Mouse (Mus musculus) ovary, postnatal 14 days (tissue): ENCODE results near the gene Arfgap3.
"Not testable (repeated sequence)": the region's sequence is repeated elsewhere in the genome, so short reads cannot be mapped to it uniquely, and the experiment has no call there.

Experiments
- DNase-seq: peaks from one replicate; pipeline ENCODE4 v3.0.0; 2022; ENCODE audit warnings: low spot score

The Arfgap3 gene

DNA sequence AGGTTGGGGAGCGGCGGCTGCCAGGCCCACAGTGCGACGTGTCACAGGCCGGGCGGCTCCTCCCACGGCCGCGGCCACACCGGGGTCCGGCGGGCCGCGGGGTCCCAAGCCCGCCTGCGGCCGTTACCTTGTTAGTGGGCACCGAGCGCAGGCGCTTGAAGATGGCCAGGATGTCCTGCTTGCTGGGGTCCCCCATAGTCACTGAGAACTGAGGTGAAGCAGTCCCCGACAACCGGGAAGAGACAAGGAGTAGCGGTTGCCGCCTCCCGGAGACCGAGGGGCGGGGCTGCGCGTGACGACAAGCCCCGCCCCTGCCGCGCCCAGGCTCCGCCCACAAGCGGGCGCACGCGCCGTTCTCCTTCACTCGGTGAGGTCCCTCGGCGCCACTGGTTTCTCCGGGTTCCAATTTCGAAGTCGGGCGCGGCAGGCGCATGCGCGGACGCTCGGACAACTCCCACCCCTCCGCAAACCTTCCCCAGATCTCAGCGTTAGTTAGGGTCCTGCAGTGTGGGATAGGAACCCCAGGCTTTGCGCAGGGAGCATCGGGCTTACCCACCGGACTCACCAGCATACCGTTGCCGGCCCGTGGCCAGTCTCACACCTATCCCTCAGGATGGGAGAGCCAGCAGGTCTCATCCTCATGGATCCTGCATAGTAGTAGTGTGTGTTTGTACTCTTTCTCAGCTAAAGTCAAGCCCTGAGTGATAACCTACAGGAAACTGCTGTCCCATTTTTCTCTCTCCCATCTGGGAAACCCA is at the start of gene Arfgap3:
Arfgap3 (minus strand) TSS at position 294 of the 758 bp plus-strand sequence.
- DNase-seq: peak; percentile 93

GRCm38 (mm10) chr15:83392722-83393121 is 42.7 kb upstream of the Arfgap3 start:
- DNase-seq: no peak

- no peak for DNase-seq
These were observed 37.9 kb upstream of the Arfgap3 start for GRCm38 (mm10) chr15:83387911-83388310.

GRCm38 (mm10) chr15:83383633-83384032 is 33.6 kb upstream of the Arfgap3 start:
- no peak for DNase-seq

- no peak for DNase-seq
These were observed 33.1 kb upstream of the Arfgap3 start for GRCm38 (mm10) chr15:83383136-83383535.

DNA sequence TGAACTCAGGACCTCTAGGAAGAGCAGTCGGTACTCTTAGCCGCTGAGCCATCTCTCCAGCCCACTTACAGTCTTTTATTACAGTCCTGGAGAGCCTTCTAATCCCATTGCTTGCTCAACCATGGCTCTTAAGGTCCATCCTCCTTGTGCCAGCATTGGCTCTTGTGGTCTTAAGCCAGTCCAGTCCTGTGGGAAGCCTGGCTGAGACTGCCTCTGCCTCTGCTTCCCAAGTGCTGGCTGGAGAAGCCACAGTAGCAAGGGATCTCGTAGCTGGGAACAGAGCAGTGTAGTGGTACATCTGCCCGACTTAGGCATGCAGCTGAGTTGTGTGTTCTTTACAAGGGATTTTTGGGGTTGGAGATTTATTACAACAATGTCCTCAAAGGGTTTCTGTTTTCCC is 32.4 kb upstream of the Arfgap3 start:
- no peak for DNase-seq

- DNase-seq: no peak
These were observed 27.1 kb upstream of the Arfgap3 start for GRCm38 (mm10) chr15:83377153-83377552.

GRCm38 (mm10) chr15:83375136-83375535 is 25.1 kb upstream of the Arfgap3 start:
- peak; percentile 63 for DNase-seq

DNA sequence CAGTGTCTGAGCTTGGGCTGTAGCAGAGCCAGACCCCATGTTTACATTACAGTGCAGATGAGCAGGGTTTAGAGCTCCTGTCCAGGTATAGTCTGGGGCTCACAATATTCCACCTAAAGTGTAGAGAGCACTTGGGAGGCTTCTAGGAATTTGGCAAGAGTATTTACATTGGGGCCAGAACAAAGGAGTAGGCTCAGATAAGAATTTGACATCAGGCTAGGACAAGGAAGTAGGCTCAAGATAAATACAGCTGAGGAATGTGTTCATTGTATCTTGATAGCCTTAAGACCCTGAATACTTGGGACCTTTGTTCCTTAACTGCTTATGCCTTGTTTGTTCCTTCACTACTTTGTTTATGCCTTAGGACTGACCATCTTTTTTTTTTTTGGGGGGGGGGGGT is 24.0 kb upstream of the Arfgap3 start:
- no peak for DNase-seq

- DNase-seq: not testable (repeated sequence)
These were observed 18.7 kb upstream of the Arfgap3 start for GRCm38 (mm10) chr15:83368702-83369101.

DNA sequence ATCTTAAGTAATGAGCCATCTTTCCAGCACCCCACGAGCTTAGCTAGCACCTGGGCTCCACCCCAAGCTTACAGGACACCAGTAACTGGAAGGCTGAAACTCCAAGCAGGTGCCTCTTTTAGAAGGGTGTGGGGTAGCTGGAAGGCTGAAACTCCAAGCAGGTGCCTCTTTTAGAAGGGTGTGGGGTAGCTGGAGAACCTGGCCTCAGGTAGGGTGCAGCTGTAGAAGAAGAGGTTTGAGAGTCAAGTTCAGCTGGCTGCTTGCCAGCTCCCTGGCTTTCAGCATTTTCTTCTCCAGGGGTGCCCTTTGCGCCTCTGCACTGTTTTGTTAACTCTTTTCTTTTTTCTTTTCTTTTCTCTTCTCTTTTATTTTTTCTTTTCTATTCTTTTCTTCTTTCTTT is 18.2 kb upstream of the Arfgap3 start:
- DNase-seq: no peak

DNA sequence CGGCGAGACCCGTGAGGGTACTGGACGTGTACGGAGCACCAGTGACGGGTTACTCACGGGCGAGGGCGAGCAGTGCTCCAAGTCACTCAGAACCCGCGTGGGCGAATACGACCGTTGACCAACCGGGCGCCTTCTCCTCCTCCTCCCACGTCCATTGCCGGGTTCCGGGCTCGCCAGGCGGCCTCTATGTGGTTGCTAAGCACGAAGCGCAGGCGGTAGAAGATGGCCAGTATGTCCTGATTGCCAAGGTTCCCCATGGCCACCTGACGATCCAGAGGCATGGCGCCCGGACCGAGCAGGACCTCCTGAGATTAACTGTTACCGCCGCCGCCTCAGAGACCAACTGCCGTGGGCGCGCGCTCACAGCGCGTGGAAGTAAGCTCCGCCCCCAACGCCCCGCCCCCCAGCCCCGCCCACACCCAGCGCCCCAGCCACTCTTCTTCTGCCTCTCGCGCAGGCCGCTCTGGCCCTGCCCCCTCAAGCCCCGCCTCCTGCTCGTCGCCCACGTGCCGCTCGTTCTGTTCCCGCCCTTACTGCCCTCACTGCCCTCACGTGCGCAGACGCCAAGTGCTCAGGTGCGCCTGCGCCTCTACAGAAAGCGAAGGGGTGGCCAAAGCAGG is 17.0 kb upstream of the Arfgap3 start:
- DNase-seq: peak; percentile 62

DNA sequence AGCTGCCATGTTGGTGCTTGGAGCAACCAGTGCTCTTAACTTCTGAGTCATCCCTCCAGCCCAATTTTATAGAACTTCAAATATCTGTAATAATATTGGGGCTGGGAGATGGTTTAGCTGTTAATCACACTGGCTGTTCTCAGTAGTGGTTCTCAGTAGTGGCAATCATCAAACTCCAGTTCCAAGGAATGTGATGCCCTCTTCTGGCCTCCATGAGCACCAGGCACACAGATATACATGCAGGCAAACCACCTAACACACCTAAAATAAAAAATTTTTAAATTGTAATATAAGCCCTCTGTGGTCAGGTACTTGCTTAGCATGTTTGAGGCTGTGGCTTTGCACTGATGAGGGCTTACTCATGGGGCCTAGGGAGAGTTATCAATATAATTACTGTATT is 15.7 kb upstream of the Arfgap3 start:
- no peak for DNase-seq

DNA sequence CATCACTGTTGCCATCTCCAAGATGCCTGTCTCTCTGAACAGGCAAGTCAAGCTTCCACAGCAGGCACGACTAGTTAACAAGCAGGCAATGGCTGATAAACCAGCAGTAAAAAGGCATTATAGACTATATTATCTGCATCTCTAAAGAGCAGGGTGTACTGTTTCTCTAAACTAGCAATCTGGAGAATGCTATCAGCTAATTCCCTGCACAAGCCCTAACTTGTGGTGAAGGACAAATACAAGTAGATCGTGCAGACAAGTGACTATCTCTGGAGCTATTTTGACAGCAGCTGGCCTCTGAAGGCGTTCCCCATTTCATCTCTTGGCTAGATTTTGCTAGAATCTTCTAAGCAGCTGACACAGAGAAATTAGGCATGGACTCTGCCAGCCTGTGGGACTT is 14.1 kb upstream of the Arfgap3 start:
- no peak for DNase-seq

DNA sequence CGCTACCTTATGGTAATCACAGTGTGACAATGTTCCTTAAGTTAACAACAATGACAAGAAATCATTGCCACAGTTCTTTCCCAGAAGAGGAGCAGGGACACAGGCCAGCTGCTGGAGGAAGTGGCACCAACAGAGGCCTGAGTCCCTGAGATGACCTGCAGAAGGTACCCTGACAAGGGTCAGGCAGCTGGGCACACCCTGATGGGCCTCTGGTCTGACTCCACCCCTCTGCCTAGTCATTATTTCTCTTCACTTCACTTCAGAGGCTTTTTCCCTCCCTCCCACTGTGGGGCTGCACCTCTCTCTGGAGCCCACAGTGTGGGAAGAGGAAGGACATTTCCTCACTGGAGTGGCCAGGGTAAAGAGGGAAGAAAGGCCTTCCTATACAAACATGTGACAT is 12.8 kb upstream of the Arfgap3 start:
- not testable (repeated sequence) for DNase-seq

- not testable (repeated sequence) for DNase-seq
These were observed 10.9 kb upstream of the Arfgap3 start for GRCm38 (mm10) chr15:83360899-83361298.

DNA sequence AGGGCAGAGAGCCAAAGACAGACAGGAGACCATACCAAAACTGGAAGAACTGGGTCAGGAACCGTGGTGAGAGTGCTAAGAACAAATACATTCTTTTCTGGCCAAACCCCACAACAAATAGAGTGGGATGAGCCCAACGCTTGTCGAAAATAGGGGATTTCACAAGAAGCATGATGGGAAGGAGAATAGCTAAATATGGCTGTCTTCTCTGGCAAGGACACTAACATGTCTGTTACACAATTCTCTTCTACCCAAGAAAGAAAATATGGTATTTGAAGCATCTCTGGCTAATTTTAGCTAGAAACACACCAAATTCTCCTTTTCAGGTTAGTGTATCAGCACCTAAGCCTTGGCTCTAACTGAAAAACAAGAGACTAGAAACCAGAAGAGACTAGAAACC is 10.1 kb upstream of the Arfgap3 start:
- DNase-seq: no peak

GRCm38 (mm10) chr15:83358476-83358875 is 8.4 kb upstream of the Arfgap3 start:
- no peak for DNase-seq

DNA sequence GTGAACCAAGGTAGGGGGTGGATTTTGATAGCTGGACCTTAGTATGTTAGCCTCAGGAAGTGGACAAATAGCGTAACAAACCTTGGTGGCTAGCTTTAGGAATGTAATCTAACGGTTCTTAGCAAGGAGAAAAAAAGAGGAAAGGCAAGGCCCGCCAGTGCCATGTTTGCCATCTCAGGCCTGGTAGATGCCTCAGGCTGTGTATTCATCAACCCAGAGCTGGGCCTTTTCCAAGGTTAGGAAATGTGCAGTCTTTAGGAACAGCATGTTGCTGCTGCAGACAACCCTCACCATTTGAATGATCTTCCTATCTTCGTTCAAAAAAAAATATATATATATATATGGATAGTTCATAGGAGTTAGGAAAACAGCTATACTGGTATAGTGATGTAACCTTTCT is 1.5 kb upstream of the Arfgap3 start:
- DNase-seq: no peak

DNA sequence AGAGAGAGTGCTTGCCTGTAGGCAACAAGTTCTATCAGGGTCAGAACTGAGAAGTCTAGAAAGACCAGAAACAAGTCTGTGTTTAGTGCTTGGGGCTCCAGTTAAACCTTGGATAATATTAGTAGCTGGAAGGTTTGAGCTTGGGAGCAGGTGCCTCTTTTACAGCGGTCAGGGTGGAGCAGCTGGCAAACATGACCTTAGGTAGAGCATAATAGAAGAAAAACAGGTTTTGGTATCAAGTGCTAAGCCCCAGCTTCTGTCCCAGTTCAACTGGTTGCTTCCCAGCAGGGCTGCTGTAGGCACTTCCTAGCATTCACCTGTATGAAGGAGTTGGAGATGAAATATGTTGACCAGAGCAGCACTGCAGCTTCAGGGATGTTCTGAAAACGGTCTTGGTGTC is 812 bp upstream of the Arfgap3 start:
- DNase-seq: no peak

GRCm38 (mm10) chr15:83349225-83349953 is 658 bp downstream of the Arfgap3 start:
- no peak for DNase-seq

DNA sequence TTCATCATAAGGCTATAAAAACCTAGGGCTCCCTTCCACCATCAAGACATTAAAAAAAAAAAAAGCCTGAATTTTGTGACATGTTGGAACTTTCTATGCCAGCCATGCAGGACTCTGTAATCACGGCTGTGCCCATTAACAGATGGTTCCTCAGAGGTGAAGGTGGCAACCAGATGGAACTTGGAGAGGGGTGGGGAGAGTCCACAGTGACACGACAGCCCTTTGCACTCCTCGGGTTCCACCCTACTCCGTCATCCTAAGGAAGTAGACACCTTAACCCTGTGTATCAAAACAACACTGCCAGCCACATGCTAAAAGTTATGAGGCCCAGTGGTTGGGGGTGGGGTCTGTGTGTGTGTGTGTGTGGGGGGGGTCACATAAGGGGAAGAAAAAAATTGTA is 1.3 kb downstream of the Arfgap3 start:
- no peak for DNase-seq

DNA sequence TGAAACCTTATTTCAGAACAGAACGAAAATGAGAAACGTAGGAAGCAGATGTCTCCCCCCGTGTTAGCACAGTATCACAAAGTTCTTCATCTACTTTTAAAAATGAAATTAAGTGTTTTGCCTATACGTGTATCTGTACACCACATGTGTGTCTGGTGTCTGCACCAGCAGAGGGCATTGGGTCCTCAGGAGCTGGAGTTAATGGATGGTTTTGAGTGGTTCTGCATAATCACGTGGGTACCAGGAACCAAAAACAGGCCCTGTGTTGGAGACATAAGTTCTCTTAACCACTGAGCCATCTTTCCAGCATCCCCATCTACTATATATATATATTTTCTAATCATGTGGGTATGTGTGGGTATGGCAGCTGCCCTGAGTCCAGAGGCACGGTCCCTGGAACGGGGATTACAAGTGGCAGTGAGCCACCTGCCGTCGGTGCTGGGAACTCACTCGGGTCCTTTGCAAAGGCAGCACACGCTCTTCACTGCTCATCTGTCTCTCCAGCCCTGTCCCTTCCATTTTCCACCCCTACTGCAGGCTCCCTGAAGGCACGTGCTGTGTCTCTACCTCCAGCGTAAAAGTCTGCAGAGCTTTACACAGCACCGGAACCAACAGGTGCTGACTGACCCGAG is 4.0 kb downstream of the Arfgap3 start:
- DNase-seq: no peak
